Mouse (Mus musculus): ENCODE measurements around the gene Hist1h2bf.
A peak's percentile ranks its signal among the peaks of the same experiment; 100 is the strongest.

DNA sequence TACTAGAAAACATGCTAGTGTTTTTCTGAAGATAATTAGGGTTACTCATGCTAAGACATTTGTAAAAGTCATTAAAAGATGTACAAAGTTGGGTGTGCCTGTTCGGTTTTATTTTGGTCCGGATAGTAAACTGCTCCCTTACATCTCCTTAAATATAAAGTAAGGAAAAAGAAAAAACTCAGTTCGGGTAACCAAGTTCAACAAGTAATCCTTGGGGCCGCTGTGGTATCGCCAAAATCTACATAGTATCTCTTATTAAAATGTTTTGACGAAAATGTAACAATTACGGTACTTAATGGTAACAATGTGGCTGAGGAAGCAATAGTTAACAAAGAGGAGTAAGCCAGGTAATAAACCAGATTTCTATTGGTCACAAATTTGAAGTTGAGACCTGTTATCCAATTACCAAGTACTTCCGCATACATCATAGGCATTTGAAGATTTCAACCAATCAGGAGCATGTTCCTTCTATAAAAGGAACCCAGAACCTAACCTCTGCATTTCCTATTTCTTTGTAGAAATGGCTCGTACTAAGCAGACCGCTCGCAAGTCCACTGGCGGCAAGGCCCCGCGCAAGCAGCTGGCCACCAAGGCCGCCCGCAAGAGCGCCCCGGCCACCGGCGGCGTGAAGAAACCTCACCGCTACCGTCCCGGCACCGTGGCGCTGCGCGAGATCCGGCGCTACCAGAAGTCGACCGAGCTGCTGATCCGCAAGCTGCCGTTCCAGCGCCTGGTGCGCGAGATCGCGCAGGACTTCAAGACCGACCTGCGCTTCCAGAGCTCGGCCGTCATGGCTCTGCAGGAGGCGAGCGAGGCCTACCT, 29.8 kb downstream of the Hist1h2bf start, which contains the start of gene Hist1h3f:
- TF ChIP-seq CTCF (IDR thresholded peaks at IDR 0.05; ENCODE audit: low read depth, low read length) (no peak), POLR2A (IDR thresholded peaks at IDR 0.05; ENCODE audit: extremely low read depth, insufficient read depth, low read length) (peak; percentile 81)
